Mouse (Mus musculus) liver, embryonic 14.5 days (tissue): ENCODE results near the gene Sap30l.

Experiments
- CTCF ChIP-seq: IDR thresholded peaks from 2 replicates; pipeline ENCODE4 v1.5.1; 2016; ENCODE audit warnings: antibody characterized with exemption, low read depth, control low read depth
- EP300 ChIP-seq: IDR thresholded peaks from 2 replicates; pipeline ENCODE4 v1.6.1; 2016; ENCODE audit warnings: antibody characterized with exemption, low read depth

- TF ChIP-seq CTCF (no peak), EP300 (no peak)
These were observed 29.8 kb upstream of the Sap30l start for GRCm38 (mm10) chr11:57771676-57772075.
